Mouse (Mus musculus): ENCODE measurements around the gene Vmn1r166. TPM values are rescaled to one million over a fixed set of nuclear protein-coding genes. Genes with fewer than 3 reads are reported as not detected.
"Not testable (repeated sequence)": the region's sequence is repeated elsewhere in the genome, so short reads cannot be mapped to it uniquely, and the experiment has no call there.

The Vmn1r166 gene
- not detected for total RNA-seq (2021)
- long read RNA-seq, experiment 1, result 0 reads
- long read RNA-seq, experiment 2, result 0 reads

DNA sequence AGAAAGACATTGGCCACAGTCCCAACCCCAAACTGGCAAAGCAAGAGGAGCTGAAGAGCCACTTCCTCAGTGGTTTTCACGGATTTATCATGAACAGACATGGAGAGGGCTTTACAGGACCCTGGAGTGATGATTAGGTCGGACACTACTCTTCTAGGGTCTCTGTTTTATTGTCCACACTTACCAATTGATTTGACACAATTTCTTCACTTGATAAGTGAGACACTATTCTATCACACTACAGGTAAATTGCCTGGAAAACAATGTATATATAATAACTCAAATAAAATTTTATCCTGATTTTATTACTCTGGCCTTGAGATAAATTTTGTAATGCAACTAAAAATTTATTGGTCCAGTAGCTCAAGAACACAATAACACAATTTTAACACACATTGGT, at the start of gene Vmn1r166:
Gene Vmn1r166 (minus strand): TSS at position 101 of the 400 bp plus-strand sequence.
- DNase-seq; intact Hi-C loops (cut with DNase I): not testable (repeated sequence)

DNA sequence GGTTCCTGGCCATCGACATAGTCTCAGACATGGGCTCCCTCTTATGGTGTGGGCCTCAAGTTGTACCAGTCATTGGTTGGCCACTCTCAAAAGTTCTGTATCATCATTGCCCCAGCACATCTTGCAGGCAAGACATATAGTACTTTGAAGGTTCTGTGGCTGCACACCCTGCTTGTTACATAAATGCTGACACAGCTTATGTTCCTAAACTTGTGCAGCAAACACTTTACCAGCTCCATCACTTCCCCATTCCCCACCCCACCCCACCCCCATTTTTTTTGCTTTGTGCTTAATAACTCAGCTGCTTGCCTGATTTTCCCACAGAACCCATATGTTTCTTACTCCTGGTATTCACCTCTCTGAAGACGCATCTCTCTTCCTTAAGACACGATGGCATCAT, 49.4 kb upstream of the Vmn1r166 start, which contains the start of gene Nlrp4e:
Gene Nlrp4e (plus strand): TSS at position 301 of the 400 bp plus-strand sequence.
- DNase-seq; intact Hi-C loops (cut with DNase I): not testable (repeated sequence)

DNA sequence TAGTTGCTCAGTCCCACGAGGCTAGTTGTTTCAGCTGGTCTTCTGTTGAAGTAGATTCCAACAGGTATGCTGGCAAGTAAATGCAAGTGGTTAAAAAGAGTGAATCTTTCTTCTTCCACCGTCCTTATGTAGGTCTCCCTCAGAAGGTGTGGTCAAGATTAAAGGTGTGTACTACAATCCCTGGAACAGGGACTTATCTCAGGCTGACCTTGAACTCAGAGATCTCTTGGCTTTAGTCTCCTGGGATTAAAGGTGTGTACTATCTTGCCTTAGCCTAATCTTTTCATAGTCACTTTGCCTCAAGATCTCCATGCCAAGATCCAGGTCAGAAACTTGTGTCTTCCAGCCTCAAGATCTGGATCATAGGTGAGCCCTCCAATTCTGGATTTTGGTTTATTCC, 27.3 kb upstream of the Vmn1r166 start, which contains the start of gene Gm6902:
Gene Gm6902 (minus strand): TSS at position 101 of the 400 bp plus-strand sequence.
- intact Hi-C loops (cut with DNase I), result not testable (repeated sequence)

DNA sequence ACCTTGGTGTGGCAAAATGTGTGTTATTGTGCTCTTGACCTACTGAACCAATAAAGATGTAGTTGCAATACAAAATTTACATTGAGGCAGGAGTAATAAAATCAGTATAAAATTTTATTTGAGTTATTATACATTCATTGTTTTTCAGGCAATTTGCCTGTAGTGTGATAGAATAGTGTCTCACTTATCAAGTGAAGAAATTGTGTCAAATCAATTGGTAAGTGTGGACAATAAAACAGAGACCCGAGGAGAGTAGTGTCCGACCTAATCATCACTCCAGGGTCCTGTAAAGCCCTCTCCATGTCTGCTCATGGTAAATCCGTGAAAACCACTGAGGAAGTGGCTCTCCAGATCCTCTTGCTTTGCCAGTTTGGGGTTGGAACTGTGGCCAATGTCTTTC, 34.5 kb downstream of the Vmn1r166 start, which contains the start of gene Vmn1r165:
Gene Vmn1r165 (plus strand): TSS at position 301 of the 400 bp plus-strand sequence.
- intact Hi-C loops (cut with DNase I); DNase-seq: not testable (repeated sequence)

More for the DNA sequence above, 27.3 kb upstream of the Vmn1r166 start, which contains the start of gene Gm6902:
- not testable (repeated sequence) for DNase-seq

Other genes starting within 250 kb of the Vmn1r166 start
- gene Gm4216, start 231.8 kb downstream of the Vmn1r166 start, total RNA-seq (2021), result not detected
- gene Vmn1r163, start 196.1 kb downstream of the Vmn1r166 start, total RNA-seq (2021), result not detected
- gene Gm8720, start 184.2 kb downstream of the Vmn1r166 start, total RNA-seq (2021), result not detected
- gene Gm10662, start 107.2 kb downstream of the Vmn1r166 start, total RNA-seq (2021), result not detected
- gene Vmn1r165, start 34.4 kb downstream of the Vmn1r166 start, total RNA-seq (2021), result not detected
- gene Gm6902, start 27.2 kb upstream of the Vmn1r166 start, total RNA-seq (2021), result not detected
- not detected for gene Nlrp4e, start 49.5 kb upstream of the Vmn1r166 start, total RNA-seq (2021)
- under 1 TPM in 1 of 2 experiments, not detected in 1; 0.12 TPM for gene Nlrp5, start 134.2 kb upstream of the Vmn1r166 start, total RNA-seq (2021)

All from heart, postnatal 14 days (tissue).